Mouse (Mus musculus) CH12.LX (cell line): Measurements from ENCODE around the gene Lgr6. TPM values are rescaled to one million over a fixed set of nuclear protein-coding genes. Genes with fewer than 3 reads are reported as not detected.
A peak's percentile ranks its signal among the peaks of the same experiment; 100 is the strongest.

Source experiments
- DNase-seq: peaks from one replicate; pipeline ENCODE4 v3.0.0-alpha.2; 2013; ENCODE audit errors: extremely low read depth
- H3K27ac ChIP-seq: 2 replicates; pipeline ENCODE4 v1.5.1; 2012; ENCODE audit warnings: low read depth, mild to moderate bottlenecking, control low read depth, moderate library complexity; ENCODE audit not compliant: insufficient read depth
- H3K27me3 ChIP-seq: replicated peaks from 2 replicates; pipeline ENCODE3; 2012; ENCODE audit warnings: inconsistent platforms
- H3K36me3 ChIP-seq, 2 experiments: replicated peaks in 1 of 2; 2 replicates each; pipeline versions ENCODE3 to v1.6.1; 2012; ENCODE audit warnings: inconsistent platforms in 1 of 2, low read length in 1 of 2, mild to moderate bottlenecking in 1 of 2, mixed read lengths in 1 of 2, moderate library complexity in 1 of 2; ENCODE audit not compliant: control insufficient read depth in 1 of 2, insufficient read depth in 1 of 2
- H3K4me1 ChIP-seq, 2 experiments: 2 replicates each; pipeline ENCODE4 v1.6.1; 2012; ENCODE audit warnings: inconsistent platforms in 1 of 2, moderate library complexity in 1 of 2; ENCODE audit not compliant: insufficient read depth in 2 of 2, control insufficient read depth in 1 of 2
- H3K4me2 ChIP-seq: 2 replicates; pipeline ENCODE4 v1.6.1; 2012; ENCODE audit warnings: low read depth, mild to moderate bottlenecking, control low read depth; ENCODE audit not compliant: poor library complexity, insufficient read depth, severe bottlenecking
- H3K4me3 ChIP-seq, 3 experiments: fragments of 150-350 bp in 1 of 3; sonication (generic) in 1 of 3; replicated peaks in 1 of 3; 2 replicates each; pipeline versions ENCODE3 to v1.5.1; 2011 to 2012; ENCODE audit warnings: low read depth in 2 of 3, low read length in 2 of 3, mild to moderate bottlenecking in 2 of 3, moderate library complexity in 2 of 3, control low read depth in 1 of 3, improper control_type of control experiment in 1 of 3, inconsistent platforms in 1 of 3, mixed read lengths in 1 of 3; ENCODE audit not compliant: poor library complexity in 1 of 3
- H3K79me2 ChIP-seq: replicated peaks from 2 replicates; pipeline ENCODE4 v1.6.1; 2012; ENCODE audit warnings: mild to moderate bottlenecking, moderate library complexity; ENCODE audit not compliant: control insufficient read depth, poor library complexity, insufficient read depth, severe bottlenecking; ENCODE audit errors: extremely low read depth
- H3K9ac ChIP-seq: 2 replicates; pipeline ENCODE4 v1.6.1; 2012; ENCODE audit warnings: low read depth, mild to moderate bottlenecking, control low read depth, moderate library complexity; ENCODE audit not compliant: insufficient read depth
- H3K9me3 ChIP-seq: replicated peaks from 2 replicates; pipeline ENCODE3; 2012; ENCODE audit warnings: low read length, inconsistent platforms, mixed read lengths
- BHLHE40 ChIP-seq: IDR thresholded peaks from 2 replicates; pipeline ENCODE4 v1.6.1; 2011; ENCODE audit warnings: mild to moderate bottlenecking, low read depth, low read length, improper control_type of control experiment
- CHD1 ChIP-seq: IDR thresholded peaks from 2 replicates; pipeline ENCODE4 v1.6.1; 2012; ENCODE audit warnings: low read depth, low read length, improper control_type of control experiment, inconsistent platforms
- CHD2 ChIP-seq: IDR thresholded peaks from 2 replicates; pipeline ENCODE4 v1.6.1; 2011; ENCODE audit warnings: low read length, improper control_type of control experiment
- CTCF ChIP-seq, 2 experiments: IDR thresholded peaks in 1 of 2; conservative IDR thresholded peaks in 1 of 2; 2 replicates each; pipeline ENCODE4 v1.5.1; 2011 to 2012; ENCODE audit warnings: low read depth in 2 of 2, low read length in 2 of 2, improper control_type of control experiment in 1 of 2, inconsistent platforms in 1 of 2, mild to moderate bottlenecking in 1 of 2, moderate library complexity in 1 of 2
- ELF1 ChIP-seq: IDR thresholded peaks from 2 replicates; pipeline ENCODE4 v1.6.1; 2014; ENCODE audit warnings: low read depth, mild to moderate bottlenecking, inconsistent platforms, low read length, improper control_type of control experiment
- IRF4 ChIP-seq: IDR thresholded peaks from 2 replicates; pipeline ENCODE4 v1.6.1; 2014; ENCODE audit warnings: low read depth, mild to moderate bottlenecking, inconsistent platforms, low read length, improper control_type of control experiment
- MAFK ChIP-seq: IDR thresholded peaks from 2 replicates; pipeline ENCODE4 v1.6.1; 2011; ENCODE audit warnings: low read length, improper control_type of control experiment; ENCODE audit not compliant: insufficient replicate concordance
- MAX ChIP-seq: IDR thresholded peaks from 2 replicates; pipeline ENCODE4 v1.6.1; 2011; ENCODE audit warnings: low read length, improper control_type of control experiment
- MAZ ChIP-seq: IDR thresholded peaks from 2 replicates; pipeline ENCODE4 v1.6.1; 2012; ENCODE audit warnings: low read depth, mild to moderate bottlenecking, inconsistent platforms, low read length, improper control_type of control experiment, moderate library complexity
- MEF2A ChIP-seq: IDR thresholded peaks from 2 replicates; pipeline ENCODE4 v1.6.1; 2014; ENCODE audit warnings: low read depth, mild to moderate bottlenecking, inconsistent platforms, low read length, improper control_type of control experiment, borderline replicate concordance
- NELFE ChIP-seq: IDR thresholded peaks from 2 replicates; pipeline ENCODE4 v1.6.1; 2011; ENCODE audit warnings: low read depth, low read length, improper control_type of control experiment
- NRF1 ChIP-seq: IDR thresholded peaks from 2 replicates; pipeline ENCODE4 v1.6.1; 2014; ENCODE audit warnings: low read depth, mild to moderate bottlenecking, inconsistent platforms, low read length, improper control_type of control experiment, moderate library complexity
- POLR2A ChIP-seq: IDR thresholded peaks from 2 replicates; pipeline ENCODE4 v1.6.1; 2011; ENCODE audit warnings: low read depth, mild to moderate bottlenecking, improper control_type of control experiment, low read length
- RCOR1 ChIP-seq: conservative IDR thresholded peaks from 2 replicates; pipeline ENCODE4 v1.6.1; 2012; ENCODE audit warnings: low read depth, mild to moderate bottlenecking, inconsistent platforms, low read length, improper control_type of control experiment
- TBP ChIP-seq: conservative IDR thresholded peaks from 2 replicates; pipeline ENCODE4 v1.6.1; 2011; ENCODE audit warnings: low read depth, low read length, improper control_type of control experiment
- USF1 ChIP-seq: IDR thresholded peaks from 2 replicates; pipeline ENCODE4 v1.6.1; 2014; ENCODE audit warnings: low read depth, mild to moderate bottlenecking, inconsistent platforms, low read length, improper control_type of control experiment
- USF2 ChIP-seq: conservative IDR thresholded peaks from 2 replicates; pipeline ENCODE4 v1.6.1; 2011; ENCODE audit warnings: low read depth, low read length, improper control_type of control experiment
- ZC3H11A ChIP-seq: IDR thresholded peaks from 2 replicates; pipeline ENCODE4 v1.6.1; 2012; ENCODE audit warnings: low read depth, mild to moderate bottlenecking, inconsistent platforms, low read length, improper control_type of control experiment
- ZNF384 ChIP-seq: IDR thresholded peaks from 2 replicates; pipeline ENCODE4 v1.6.1; 2012; ENCODE audit warnings: low read depth, low read length, improper control_type of control experiment, inconsistent platforms
- dilution Hi-C: fragments of 300-500 bp; cut with MboI; formaldehyde crosslinking; loops from 2 replicates; pipeline ENCODE4 v1.14.3; 2020; ENCODE audit warnings: low sequenced_read_pairs; ENCODE audit not compliant: extremely low pct_unique_long_range_greater_than_20kb, extremely low pct_ligation_motif_present
- in situ Hi-C: fragments of 300-500 bp; cut with MboI; formaldehyde crosslinking; loops from 3 replicates; pipeline ENCODE4 v1.14.3; 2019; ENCODE audit warnings: low sequenced_read_pairs, low pct_ligation_motif_present, low pct_unique_long_range_greater_than_20kb, mixed read lengths
- polyA plus RNA-seq: library from polyadenylated mRNA; unstranded; fragments of >175 nt; gene quantifications from 2 replicates; pipeline ENCODE4 v1.2.1, GENCODE M21; 2012; ENCODE audit warnings: low read depth; ENCODE audit not compliant: insufficient read length
- total RNA-seq, 2 experiments: library from RNA; depleted of rRNA; stranded (reverse); fragments of 300-350 nt in 1 of 2; fragments of >200 nt in 1 of 2; gene quantifications; 2 replicates each; pipeline ENCODE4 v1.2.3; 2012 to 2014

The Lgr6 gene
- total and polyA plus RNA-seq, 3 experiments = 0.07 to 0.17 (median 0.16) TPM

GRCm38 (mm10) chr1:134947590-134947989 lies 157.5 kb downstream of the Lgr6 start:
- no peaks in the 10 kb centered on the region for H3K27me3 ChIP-seq
- H3K4me2 ChIP-seq = no peak overlapping the region
- in situ Hi-C loops (no loop called here), dilution Hi-C loops (no loop called here)
- DNase-seq = no peak
- no peak overlapping the region for H3K9ac ChIP-seq
- H3K4me1 ChIP-seq = no peaks in the 10 kb centered on the region
- H3K9me3 ChIP-seq = no peaks in the 10 kb centered on the region
- no peaks in the 10 kb centered on the region for H3K79me2 ChIP-seq
- TF ChIP-seq NRF1 = no peak
- no peak for TF ChIP-seq ZNF384
- no peak for TF ChIP-seq ELF1
- no peak for TF ChIP-seq NELFE
- no peak for TF ChIP-seq MAZ
- no peak for TF ChIP-seq CHD2
- TF ChIP-seq BHLHE40 = no peak
- TF ChIP-seq USF2 = no peak
- no peak for TF ChIP-seq POLR2A
- TF ChIP-seq IRF4 = no peak
- TF ChIP-seq CHD1 = no peak
- TF ChIP-seq RCOR1 = no peak
- TF ChIP-seq MAX = no peak
- no peak for TF ChIP-seq MEF2A
- TF ChIP-seq USF1 = no peak
- TF ChIP-seq TBP = no peak
- TF ChIP-seq ZC3H11A = no peak
- no peak for TF ChIP-seq CTCF (conservative IDR thresholded peaks at IDR 0.05 in 1 of 2, IDR thresholded peaks at IDR 0.05 in 1 of 2; ENCODE audit: low read depth in 2 of 2, low read length in 2 of 2)
- H3K4me3 ChIP-seq = no peak overlapping the region
- H3K36me3 ChIP-seq = peaks cover 0 to 4% of the 10 kb centered on the region in 2 experiments
- no peak overlapping the region for H3K27ac ChIP-seq

GRCm38 (mm10) chr1:134942898-134943297 lies 162.2 kb downstream of the Lgr6 start:
- Histone ChIP-seq H3K79me2 (no peaks in the 10 kb centered on the region), H3K9me3 (no peaks in the 10 kb centered on the region), H3K4me2 (no peak overlapping the region), H3K4me1 (no peaks in the 10 kb centered on the region), H3K27me3 (no peaks in the 10 kb centered on the region), H3K27ac (no peak overlapping the region), H3K36me3 (peaks cover 0 to 3% of the 10 kb centered on the region in 2 experiments), H3K4me3 (no peak overlapping the region), H3K9ac (no peak overlapping the region)
- TF ChIP-seq MAFK (peak; percentile 92), ELF1 (no peak)
- DNase-seq = no peak
- dilution Hi-C loops = no loop called here
- in situ Hi-C loops = no loop called here
